In the genomic region with DNA sequence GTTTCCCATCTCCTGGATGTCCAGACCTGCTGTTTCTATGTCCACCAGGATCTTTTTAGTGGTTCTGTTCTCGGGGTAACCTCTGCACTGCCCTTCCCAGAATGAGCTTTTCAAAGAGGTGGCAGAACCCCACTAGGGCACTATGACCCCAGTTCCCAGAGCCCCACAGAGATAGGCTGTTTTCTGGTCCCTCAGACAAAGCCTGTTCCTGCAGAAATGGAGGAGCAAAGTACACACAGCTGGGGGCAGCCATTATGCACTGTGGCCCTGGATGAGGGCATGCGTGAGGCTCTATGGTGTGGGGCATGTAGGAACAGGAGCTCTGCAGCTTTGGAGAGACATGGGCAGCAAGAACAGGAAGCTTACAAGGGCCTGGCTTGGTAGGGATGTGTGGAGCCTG, we compare ENCODE assay signal across 21 mouse cellular contexts.
"Had no signal": no experiment of that assay in that cellular context is flagged by ENCODE, and none has a peak within 500 bp of the region (broad histone marks: within the 10 kb centered on the region; RNA-seq: fewer than 3 reads in every experiment).

No protein-coding gene starts in this region.

- ATAC-seq: intestine, postnatal 0 days; liver, embryonic 12.5 days; midbrain, embryonic 13.5 days; midbrain, embryonic 16.5 days had no signal

- H3K27me3 ChIP-seq: limb, embryonic 13.5 days; liver, embryonic 12.5 days; liver, embryonic 15.5 days; lung, embryonic 15.5 days; megakaryocyte, embryonic 14.5 days; midbrain, embryonic 13.5 days; neural tube, embryonic 13.5 days had no signal

- H3K27ac ChIP-seq: limb, embryonic 10.5 days; limb, embryonic 13.5 days; liver, embryonic 12.5 days; liver, embryonic 15.5 days; lung, embryonic 15.5 days; midbrain, embryonic 10.5 days; midbrain, embryonic 13.5 days; neural tube, embryonic 13.5 days had no signal

- H3K4me3 ChIP-seq: limb, embryonic 10.5 days; limb, embryonic 13.5 days; liver, embryonic 12.5 days; liver, embryonic 15.5 days; lung, embryonic 15.5 days; megakaryocyte, embryonic 14.5 days; midbrain, embryonic 10.5 days; midbrain, embryonic 13.5 days; myocyte; neural tube, embryonic 13.5 days had no signal

- H3K9me3 ChIP-seq: limb, embryonic 10.5 days; limb, embryonic 13.5 days; liver, embryonic 12.5 days; liver, embryonic 15.5 days; lung, embryonic 15.5 days; megakaryocyte, embryonic 14.5 days; midbrain, embryonic 10.5 days; midbrain, embryonic 13.5 days; neural tube, embryonic 13.5 days had no signal

- H3K9ac ChIP-seq: limb, embryonic 13.5 days; liver, embryonic 12.5 days; liver, embryonic 15.5 days; lung, embryonic 15.5 days; midbrain, embryonic 13.5 days; neural tube, embryonic 13.5 days had no signal

- H3K4me2 ChIP-seq: limb, embryonic 13.5 days; liver, embryonic 12.5 days; liver, embryonic 15.5 days; lung, embryonic 15.5 days; midbrain, embryonic 13.5 days; neural tube, embryonic 13.5 days had no signal

- H3K4me1 ChIP-seq: limb, embryonic 10.5 days; limb, embryonic 13.5 days; liver, embryonic 12.5 days; liver, embryonic 15.5 days; lung, embryonic 15.5 days; megakaryocyte, embryonic 14.5 days; midbrain, embryonic 10.5 days; midbrain, embryonic 13.5 days; neural tube, embryonic 13.5 days had no signal

- DNase-seq: liver; lung, adult 18-20 months; lung, postnatal 10 days; lung, postnatal 36 days; retina, postnatal 1 day; right cerebral cortex, postnatal 25 days; spleen, adult 18-20 months; thymus, adult 18-20 months; thymus, postnatal 36 days had no signal
